Mouse (Mus musculus): ENCODE results near the gene Evi5.

The Evi5 gene

DNA sequence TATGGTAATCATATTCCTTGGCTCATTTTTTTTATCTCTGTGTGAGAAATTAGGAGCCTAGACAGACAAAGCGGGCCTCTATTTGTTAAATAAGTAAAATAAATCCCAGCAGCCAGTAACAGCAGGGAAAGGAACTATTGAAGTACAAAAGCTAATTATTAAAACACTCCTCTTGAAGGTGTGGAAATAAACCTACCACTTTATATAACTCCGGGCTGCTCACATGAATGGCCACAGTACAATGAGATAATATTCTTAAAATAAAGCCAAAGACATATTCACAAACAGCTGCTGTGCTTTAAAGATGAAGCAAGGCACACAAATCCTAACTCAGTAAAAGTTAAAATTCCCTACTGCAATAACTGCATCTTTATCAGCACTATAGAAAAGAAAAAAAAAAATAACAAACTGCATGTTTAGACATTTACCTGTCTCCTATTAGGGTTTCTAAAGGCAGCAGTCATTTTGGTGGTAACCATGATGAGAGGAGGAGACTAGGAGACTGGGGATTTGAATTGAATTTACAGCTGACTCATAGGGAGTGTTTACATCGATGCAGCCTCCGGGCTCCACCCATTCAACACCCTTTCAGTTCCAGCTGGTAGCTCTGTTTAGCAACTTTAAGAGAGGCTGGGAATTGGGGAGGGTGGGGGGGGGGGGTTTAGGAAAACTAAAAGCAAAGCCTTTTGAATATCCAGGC is at the start of gene Evi5:
Gene Evi5 (minus strand): TSS at position 547 of the 700 bp plus-strand sequence.
- no peak for DNase-seq

- no peak for DNase-seq
Observed at GRCm38 (mm10) chr5:107924564-107924963, 49.7 kb upstream of the Evi5 start.

DNA sequence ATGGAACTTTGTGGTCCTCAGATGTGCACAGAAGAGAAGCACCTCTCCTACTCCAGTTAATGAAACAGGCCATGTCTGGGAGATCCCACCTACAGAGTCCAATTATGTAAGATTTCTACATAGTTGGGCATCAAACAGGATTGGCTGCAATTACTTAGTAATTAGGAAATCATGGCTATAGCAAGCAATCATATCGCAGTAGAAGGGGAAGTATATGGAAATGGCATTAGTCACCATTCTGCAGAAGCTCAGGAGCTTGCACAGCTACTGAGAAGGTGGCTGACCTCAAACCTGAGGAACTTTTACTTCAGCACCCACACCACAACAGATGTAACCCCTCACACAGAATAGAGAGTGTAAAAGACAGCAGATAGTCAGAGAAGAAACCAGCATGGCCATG is 47.9 kb upstream of the Evi5 start:
- DNase-seq, result no peak

DNA sequence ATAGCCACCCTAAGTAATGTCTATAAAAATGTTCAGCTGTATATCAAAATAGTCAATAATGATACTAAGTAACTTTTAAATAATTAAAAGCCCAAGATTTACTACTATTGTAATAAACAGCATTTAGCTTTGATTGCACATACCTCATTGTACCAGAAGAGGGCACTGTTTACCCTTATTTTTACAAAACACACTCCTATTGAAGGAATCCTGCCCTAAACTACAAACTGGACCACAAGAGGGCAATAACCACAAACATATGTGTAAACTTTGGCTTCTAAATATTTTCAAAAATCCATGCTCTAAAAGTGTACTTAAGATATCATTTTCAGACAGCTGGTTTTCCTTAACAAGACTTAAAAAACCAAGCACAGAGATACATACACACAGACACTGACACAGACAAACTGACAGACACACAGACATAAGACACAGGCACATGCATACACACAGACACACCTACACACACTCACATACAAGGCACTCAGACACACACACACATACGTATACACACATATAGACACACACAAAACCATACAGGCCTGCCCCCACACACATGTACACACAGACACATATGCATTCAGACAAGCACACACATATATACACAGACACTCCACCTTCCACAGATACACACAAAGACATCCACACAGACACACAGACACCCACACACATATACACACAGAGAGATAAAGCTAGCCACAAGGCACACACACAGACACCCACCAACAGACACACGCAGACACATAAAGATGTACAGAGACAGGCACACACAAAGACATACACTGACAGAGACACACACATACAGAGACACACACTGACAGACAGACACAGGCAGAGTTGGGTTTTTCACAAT is 46.7 kb upstream of the Evi5 start:
- DNase-seq, result no peak

GRCm38 (mm10) chr5:107915280-107915679 is 40.4 kb upstream of the Evi5 start:
- no peak for DNase-seq

DNA sequence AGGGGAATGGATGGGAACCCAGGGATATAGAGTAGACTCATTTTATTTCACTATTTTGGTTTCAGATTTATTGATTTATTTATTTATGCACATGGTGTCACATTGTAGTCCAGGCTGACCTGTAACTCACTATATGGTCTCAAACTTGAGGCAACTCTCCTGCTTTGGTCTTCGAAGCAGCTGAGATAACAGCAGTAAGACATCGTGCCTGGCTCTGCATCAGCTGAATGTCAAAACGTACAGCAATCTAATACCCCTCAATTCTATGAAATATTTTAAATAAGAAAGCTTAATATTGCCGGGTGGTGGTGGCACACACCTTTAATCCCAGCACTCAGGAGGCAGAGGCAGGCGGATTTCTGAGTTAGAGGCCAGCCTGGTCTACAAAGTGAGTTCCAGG is 36.1 kb upstream of the Evi5 start:
- DNase-seq, result no peak

DNA sequence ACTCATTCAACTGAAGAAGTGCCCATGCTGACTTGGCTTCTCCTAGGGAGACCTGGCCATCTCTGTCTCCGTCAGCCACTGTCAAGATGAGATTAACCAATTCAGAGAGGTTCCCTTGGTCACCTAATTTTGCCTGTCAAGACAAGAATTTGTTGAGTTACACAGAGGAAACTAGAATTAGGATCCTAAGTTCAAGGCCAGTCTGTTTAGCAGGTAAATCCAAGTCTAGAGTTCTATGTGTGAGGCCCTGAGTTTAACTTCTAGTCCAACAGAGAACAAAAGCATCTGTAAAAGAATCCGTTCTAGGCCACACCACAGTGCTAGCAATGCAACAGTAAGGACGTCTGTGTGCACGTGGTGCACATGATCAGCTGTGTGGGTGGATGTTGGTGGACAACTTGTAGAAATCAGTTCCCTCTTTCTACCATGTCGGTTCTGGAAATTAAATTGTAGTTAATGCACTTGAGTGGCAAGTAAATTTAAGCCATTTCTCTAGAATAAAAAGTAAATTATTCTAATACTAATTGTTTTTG is 35.2 kb upstream of the Evi5 start:
- DNase-seq, result no peak

DNA sequence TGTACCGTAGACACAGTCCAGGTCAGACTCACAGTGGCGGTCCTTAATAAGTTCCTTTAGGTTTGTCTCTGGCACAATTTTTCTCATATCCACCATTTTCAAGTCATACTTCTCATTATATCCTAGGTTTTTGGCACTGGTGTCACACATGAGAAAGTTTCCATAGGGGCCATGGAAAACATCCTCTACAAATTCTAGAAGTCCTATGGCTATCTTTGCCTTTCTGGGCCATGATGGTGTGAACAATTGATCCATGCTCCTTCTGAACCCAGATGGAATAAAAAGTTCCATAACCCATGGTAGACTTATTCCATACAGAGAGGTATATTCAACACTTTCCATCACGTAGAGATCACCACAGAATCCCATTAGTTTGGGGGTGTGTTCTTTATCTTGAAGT is 34.8 kb upstream of the Evi5 start:
- no peak for DNase-seq

- DNase-seq, result no peak
Observed at GRCm38 (mm10) chr5:107908514-107909110, 33.7 kb upstream of the Evi5 start.

DNA sequence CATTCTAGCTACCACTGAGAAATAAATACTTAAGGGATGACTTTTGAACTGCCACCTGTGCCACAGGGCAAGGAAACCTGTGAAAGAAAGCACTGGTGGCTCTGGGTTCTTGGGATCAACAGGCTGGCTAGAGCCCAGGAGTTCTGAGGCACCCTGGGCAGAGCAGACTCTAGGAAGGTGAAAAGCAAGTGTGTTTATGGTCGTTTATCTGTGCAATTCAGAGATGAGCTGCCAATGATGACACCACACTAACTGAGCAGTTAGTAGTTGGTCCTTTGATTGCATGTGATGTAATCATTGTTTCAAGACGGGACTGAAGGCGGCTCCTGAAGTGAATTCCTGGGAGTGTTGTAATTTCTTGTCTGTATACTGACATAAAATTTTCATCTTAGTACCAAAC is 29.4 kb upstream of the Evi5 start:
- no peak for DNase-seq

- no peak for DNase-seq
Observed at GRCm38 (mm10) chr5:107901014-107901615, 26.2 kb upstream of the Evi5 start.

- peak; percentile 97 for DNase-seq
Observed at GRCm38 (mm10) chr5:107900206-107901013, 25.5 kb upstream of the Evi5 start, which contains the start of gene Rpl5. Gene Rpl5, plus strand, starts transcription at chr5:107900502.

GRCm38 (mm10) chr5:107896265-107896664 is 21.4 kb upstream of the Evi5 start:
- DNase-seq, result no peak

GRCm38 (mm10) chr5:107894676-107895075 is 19.8 kb upstream of the Evi5 start:
- no peak for DNase-seq

DNA sequence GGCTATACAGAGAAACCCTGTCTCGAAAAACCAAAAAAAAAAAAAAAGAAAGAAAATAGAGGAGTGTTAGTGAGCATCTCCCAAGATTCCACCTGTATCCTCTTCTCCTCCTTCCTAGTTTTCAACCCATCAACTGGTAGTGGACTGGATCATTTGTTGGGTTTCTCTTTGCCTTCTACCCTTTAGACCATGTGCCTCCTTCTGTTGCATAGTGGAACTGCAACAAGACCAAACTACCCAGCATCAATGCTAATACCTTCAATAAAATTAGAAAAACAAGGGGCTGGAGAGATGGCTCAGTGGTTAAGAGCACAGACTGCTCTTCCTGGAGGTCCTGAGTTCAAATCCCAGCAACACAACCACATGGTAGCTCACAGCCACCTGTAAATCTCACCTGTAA is 16.6 kb upstream of the Evi5 start:
- peak; percentile 52 for DNase-seq

- no peak for DNase-seq
Observed at GRCm38 (mm10) chr5:107889994-107890888, 15.3 kb upstream of the Evi5 start.

- DNase-seq, result no peak
Observed at GRCm38 (mm10) chr5:107880710-107881109, 5.8 kb upstream of the Evi5 start.

DNA sequence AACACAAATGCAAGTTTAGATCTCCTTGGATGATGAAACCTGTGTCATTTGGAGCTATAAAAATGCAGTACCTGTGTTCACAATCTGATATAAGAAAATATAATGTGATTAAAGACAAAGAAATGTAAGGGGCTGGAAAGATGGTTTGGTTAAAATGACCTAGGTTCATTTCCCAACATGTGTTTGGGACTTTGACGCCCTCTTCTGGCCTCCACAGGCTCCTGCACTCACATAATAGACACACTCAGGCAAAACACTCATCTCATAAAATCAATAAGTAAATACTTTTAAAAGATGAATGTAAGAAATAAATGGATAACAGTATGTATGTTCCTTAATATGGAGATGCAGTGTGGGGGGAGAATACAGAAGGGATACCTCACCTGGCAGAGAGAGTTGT is 2.1 kb upstream of the Evi5 start:
- no peak for DNase-seq

GRCm38 (mm10) chr5:107875261-107875611 is 329 bp upstream of the Evi5 start:
- no peak for DNase-seq

GRCm38 (mm10) chr5:107873886-107874302 is 1.0 kb downstream of the Evi5 start:
- DNase-seq, result no peak

DNA sequence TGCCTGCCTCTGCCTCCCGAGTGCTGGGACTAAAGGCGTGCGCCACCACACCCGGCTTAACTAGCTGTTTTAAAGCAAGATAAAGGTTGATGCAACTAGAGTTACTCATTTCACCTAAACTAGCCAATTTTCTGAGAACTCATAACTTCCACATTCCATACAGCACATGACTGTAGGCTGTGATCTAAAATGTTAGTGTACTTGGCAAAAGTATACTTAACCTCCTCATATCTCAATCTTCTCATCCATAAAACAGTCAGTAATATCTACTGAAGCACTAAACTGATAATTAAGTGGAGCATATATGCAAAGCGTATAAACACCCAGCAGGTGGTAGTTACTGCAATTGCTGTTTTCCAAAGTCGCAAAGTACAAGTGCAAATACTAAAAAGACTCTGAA is 1.6 kb downstream of the Evi5 start:
- DNase-seq, result no peak

All from thymus, postnatal 4 days (tissue).